Mouse (Mus musculus): ENCODE measurements around the gene Aldh3a1. TPM values are rescaled to one million over a fixed set of nuclear protein-coding genes. Genes with fewer than 3 reads are reported as not detected.

Aldh3a1 gene
- polyA plus RNA-seq, 1 experiment, result 0.16 TPM

- Histone ChIP-seq H3K36me3 (ENCODE audit: control insufficient read depth, insufficient read depth, low read length) (no peaks in the 10 kb centered on the region), H3K4me1 (ENCODE audit: control insufficient read depth, insufficient read depth, insufficient read length, low read length) (no peaks in the 10 kb centered on the region), H3K27ac (ENCODE audit: insufficient read depth, low read depth, low read length) (no peak overlapping the region), H3K27me3 (ENCODE audit: control insufficient read depth, insufficient read depth, low read length) (no peaks in the 10 kb centered on the region), H3K4me3 (ENCODE audit: low read depth, low read length) (no peak overlapping the region)
- TF ChIP-seq CTCF (IDR thresholded peaks at IDR 0.05; ENCODE audit: extremely low read depth, insufficient read length, insufficient replicate concordance, low read depth, low read length) (no peak), POLR2A (IDR thresholded peaks at IDR 0.05; ENCODE audit: low read depth, low read length) (no peak)
- 72% methylated on average over 6 of the region's 6 CpGs for WGBS
These were observed 17.0 kb downstream of the Aldh3a1 start for GRCm38 (mm10) chr11:61224234-61224744.

- WGBS, result 70% methylated on average over 10 of the region's 10 CpGs
- TF ChIP-seq CTCF (IDR thresholded peaks at IDR 0.05; ENCODE audit: extremely low read depth, insufficient read length, insufficient replicate concordance, low read depth, low read length) (no peak), POLR2A (IDR thresholded peaks at IDR 0.05; ENCODE audit: low read depth, low read length) (no peak)
- no peaks in the 10 kb centered on the region for H3K36me3 ChIP-seq (ENCODE audit: control insufficient read depth, insufficient read depth, low read length)
These were observed 17.6 kb downstream of the Aldh3a1 start for GRCm38 (mm10) chr11:61224907-61225306.

GRCm38 (mm10) chr11:61225511-61225910 lies 18.2 kb downstream of the Aldh3a1 start:
- no peaks in the 10 kb centered on the region for H3K36me3 ChIP-seq (ENCODE audit: control insufficient read depth, insufficient read depth, low read length)
- H3K27me3 ChIP-seq (ENCODE audit: control insufficient read depth, insufficient read depth, low read length), result no peaks in the 10 kb centered on the region
- no peak for TF ChIP-seq POLR2A (IDR thresholded peaks at IDR 0.05; ENCODE audit: low read depth, low read length)
- no peak for TF ChIP-seq CTCF (IDR thresholded peaks at IDR 0.05; ENCODE audit: extremely low read depth, insufficient read length, insufficient replicate concordance, low read depth, low read length)
- H3K27ac ChIP-seq (ENCODE audit: insufficient read depth, low read depth, low read length), result no peak overlapping the region
- WGBS, result 61% methylated on average over 4 of the region's 4 CpGs
- no peaks in the 10 kb centered on the region for H3K4me1 ChIP-seq (ENCODE audit: control insufficient read depth, insufficient read depth, insufficient read length, low read length)
- no peak overlapping the region for H3K4me3 ChIP-seq (ENCODE audit: low read depth, low read length)

More at GRCm38 (mm10) chr11:61224907-61225306, 17.6 kb downstream of the Aldh3a1 start:
- H3K4me1 ChIP-seq (ENCODE audit: control insufficient read depth, insufficient read depth, insufficient read length, low read length), result no peaks in the 10 kb centered on the region
- no peak overlapping the region for H3K4me3 ChIP-seq (ENCODE audit: low read depth, low read length)
- no peak overlapping the region for H3K27ac ChIP-seq (ENCODE audit: insufficient read depth, low read depth, low read length)
- no peaks in the 10 kb centered on the region for H3K27me3 ChIP-seq (ENCODE audit: control insufficient read depth, insufficient read depth, low read length)

GRCm38 (mm10) chr11:61225941-61226412 lies 18.6 kb downstream of the Aldh3a1 start:
- peak overlapping the region; percentile 32 for H3K27ac ChIP-seq (ENCODE audit: insufficient read depth, low read depth, low read length)
- WGBS, result 79% methylated on average over 6 of the region's 6 CpGs

GRCm38 (mm10) chr11:61227816-61228215 lies 20.5 kb downstream of the Aldh3a1 start:
- Histone ChIP-seq H3K4me1 (ENCODE audit: control insufficient read depth, insufficient read depth, insufficient read length, low read length) (no peaks in the 10 kb centered on the region), H3K36me3 (ENCODE audit: control insufficient read depth, insufficient read depth, low read length) (no peaks in the 10 kb centered on the region), H3K27me3 (ENCODE audit: control insufficient read depth, insufficient read depth, low read length) (no peaks in the 10 kb centered on the region), H3K4me3 (ENCODE audit: low read depth, low read length) (no peak overlapping the region), H3K27ac (ENCODE audit: insufficient read depth, low read depth, low read length) (no peak overlapping the region)
- TF ChIP-seq POLR2A (IDR thresholded peaks at IDR 0.05; ENCODE audit: low read depth, low read length) (no peak), CTCF (IDR thresholded peaks at IDR 0.05; ENCODE audit: extremely low read depth, insufficient read length, insufficient replicate concordance, low read depth, low read length) (no peak)
- 76% methylated on average over 8 of the region's 8 CpGs for WGBS

More at GRCm38 (mm10) chr11:61225941-61226412, 18.6 kb downstream of the Aldh3a1 start:
- H3K27me3 ChIP-seq (ENCODE audit: control insufficient read depth, insufficient read depth, low read length), result no peaks in the 10 kb centered on the region
- no peaks in the 10 kb centered on the region for H3K36me3 ChIP-seq (ENCODE audit: control insufficient read depth, insufficient read depth, low read length)
- H3K4me3 ChIP-seq (ENCODE audit: low read depth, low read length), result no peak overlapping the region
- no peaks in the 10 kb centered on the region for H3K4me1 ChIP-seq (ENCODE audit: control insufficient read depth, insufficient read depth, insufficient read length, low read length)
- no peak for TF ChIP-seq POLR2A (IDR thresholded peaks at IDR 0.05; ENCODE audit: low read depth, low read length)
- no peak for TF ChIP-seq CTCF (IDR thresholded peaks at IDR 0.05; ENCODE audit: extremely low read depth, insufficient read length, insufficient replicate concordance, low read depth, low read length)

- Histone ChIP-seq H3K27ac (ENCODE audit: insufficient read depth, low read depth, low read length) (no peak overlapping the region), H3K36me3 (ENCODE audit: control insufficient read depth, insufficient read depth, low read length) (no peaks in the 10 kb centered on the region), H3K27me3 (ENCODE audit: control insufficient read depth, insufficient read depth, low read length) (no peaks in the 10 kb centered on the region), H3K4me1 (ENCODE audit: control insufficient read depth, insufficient read depth, insufficient read length, low read length) (no peaks in the 10 kb centered on the region), H3K4me3 (ENCODE audit: low read depth, low read length) (no peak overlapping the region)
- TF ChIP-seq POLR2A (IDR thresholded peaks at IDR 0.05; ENCODE audit: low read depth, low read length), result no peak
- no peak for TF ChIP-seq CTCF (IDR thresholded peaks at IDR 0.05; ENCODE audit: extremely low read depth, insufficient read length, insufficient replicate concordance, low read depth, low read length)
- WGBS, result 68% methylated on average over 3 of the region's 3 CpGs
These were observed 21.1 kb downstream of the Aldh3a1 start for GRCm38 (mm10) chr11:61228406-61228805.

- Histone ChIP-seq H3K27me3 (ENCODE audit: control insufficient read depth, insufficient read depth, low read length) (no peaks in the 10 kb centered on the region), H3K36me3 (ENCODE audit: control insufficient read depth, insufficient read depth, low read length) (no peaks in the 10 kb centered on the region), H3K4me1 (ENCODE audit: control insufficient read depth, insufficient read depth, insufficient read length, low read length) (peaks cover 12% of the 10 kb centered on the region), H3K27ac (ENCODE audit: insufficient read depth, low read depth, low read length) (no peak overlapping the region), H3K4me3 (ENCODE audit: low read depth, low read length) (no peak overlapping the region)
- TF ChIP-seq CTCF (IDR thresholded peaks at IDR 0.05; ENCODE audit: extremely low read depth, insufficient read length, insufficient replicate concordance, low read depth, low read length), result peak; percentile 63; the same call in 1 of the 2 replicates
- TF ChIP-seq POLR2A (IDR thresholded peaks at IDR 0.05; ENCODE audit: low read depth, low read length), result no peak
- 2% methylated on average over 9 of the region's 9 CpGs for WGBS
These were observed 24.0 kb downstream of the Aldh3a1 start for GRCm38 (mm10) chr11:61231329-61231728.
